Mouse (Mus musculus): Measurements from ENCODE around the gene Tcp10c.
"Not testable (repeated sequence)": the region's sequence is repeated elsewhere in the genome, so short reads cannot be mapped to it uniquely, and the experiment has no call there.

DNA sequence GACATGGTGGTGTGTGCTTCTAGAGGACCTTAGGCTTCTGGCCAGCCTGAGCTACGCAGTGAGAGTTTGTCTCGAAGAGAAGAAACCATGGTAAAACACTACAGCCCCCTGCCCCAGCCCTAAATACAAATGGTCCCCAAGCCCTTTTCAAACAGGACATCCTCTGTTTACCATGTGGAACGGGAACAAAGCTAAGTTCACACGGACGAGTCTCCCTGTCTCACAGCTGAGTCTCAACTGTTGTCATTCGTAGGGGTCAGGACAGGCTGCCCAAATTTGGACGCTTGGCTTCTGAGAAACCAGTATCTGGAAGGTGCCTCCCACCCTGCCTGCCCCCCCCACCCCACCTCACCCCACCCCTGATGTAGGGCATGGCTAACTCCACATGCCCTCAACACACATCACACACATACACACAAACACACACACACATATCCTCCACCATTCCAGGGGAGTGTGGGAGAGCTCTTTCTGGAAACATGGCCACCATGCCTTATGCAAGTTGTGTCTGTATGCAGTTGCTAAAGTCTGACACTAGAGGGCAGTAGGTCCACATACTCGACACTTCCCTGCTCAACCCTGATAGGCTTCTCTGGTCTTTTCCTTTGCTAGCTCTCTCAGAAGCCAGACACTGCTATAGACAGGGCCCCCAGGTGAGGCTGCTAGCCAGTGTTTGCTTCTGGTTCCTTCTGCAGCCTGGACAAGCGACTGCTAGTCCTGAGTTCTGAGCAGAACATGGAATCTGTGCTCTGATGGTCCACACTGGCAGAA is 17.2 kb upstream of the Tcp10c start:
- TF ChIP-seq POLR2A, EP300 (IDR thresholded peaks at IDR 0.05; ENCODE audit: insufficient read depth, low read depth, low read length): not testable (repeated sequence)
- peak; percentile 71 for TF ChIP-seq CTCF (IDR thresholded peaks at IDR 0.05)

All from heart, adult 2 months (tissue).